Mouse (Mus musculus): Measurements from ENCODE around the gene Gm44579.

DNA sequence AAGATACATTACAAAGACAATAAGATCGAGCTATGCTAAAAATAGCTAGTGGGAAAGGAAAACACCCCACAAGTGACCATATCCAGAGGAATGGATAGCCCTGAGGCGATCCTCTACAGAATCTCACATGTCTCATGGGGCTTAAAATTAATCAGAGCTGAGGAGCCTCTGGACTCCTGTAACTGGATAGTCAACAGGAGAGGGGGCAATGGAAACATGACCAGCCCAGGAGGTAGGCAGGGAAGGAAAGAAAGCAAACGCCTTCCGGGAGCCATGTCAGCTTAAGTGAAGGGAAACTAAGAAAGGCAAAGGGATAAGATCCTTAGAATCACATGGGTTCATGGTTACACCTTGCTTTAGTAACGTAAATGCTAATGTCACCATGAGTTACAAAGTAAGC, 80.0 kb downstream of the Gm44579 start:
- no peak for TF ChIP-seq EP300 (IDR thresholded peaks at IDR 0.05; ENCODE audit: insufficient read depth, low read depth, low read length)
- no peak for TF ChIP-seq POLR2A (IDR thresholded peaks at IDR 0.05; ENCODE audit: insufficient read depth, low read depth, low read length)
- TF ChIP-seq CTCF (IDR thresholded peaks at IDR 0.05) = no peak

All from heart, adult 2 months (tissue).